Mouse (Mus musculus) CH12.LX (cell line): ENCODE data around the gene Spata3. TPM values are rescaled to one million over a fixed set of nuclear protein-coding genes. Genes with fewer than 3 reads are reported as not detected.

Source experiments
- DNase-seq: peaks from one replicate; pipeline ENCODE4 v3.0.0-alpha.2; 2013; ENCODE audit errors: extremely low read depth
- H3K27ac ChIP-seq: 2 replicates; pipeline ENCODE4 v1.5.1; 2012; ENCODE audit warnings: low read depth, mild to moderate bottlenecking, control low read depth, moderate library complexity; ENCODE audit not compliant: insufficient read depth
- H3K27me3 ChIP-seq: replicated peaks from 2 replicates; pipeline ENCODE3; 2012; ENCODE audit warnings: inconsistent platforms
- H3K36me3 ChIP-seq, 2 experiments: replicated peaks in 1 of 2; 2 replicates each; pipeline versions ENCODE3 to v1.6.1; 2012; ENCODE audit warnings: inconsistent platforms in 1 of 2, low read length in 1 of 2, mild to moderate bottlenecking in 1 of 2, mixed read lengths in 1 of 2, moderate library complexity in 1 of 2; ENCODE audit not compliant: control insufficient read depth in 1 of 2, insufficient read depth in 1 of 2
- H3K4me1 ChIP-seq, 2 experiments: 2 replicates each; pipeline ENCODE4 v1.6.1; 2012; ENCODE audit warnings: inconsistent platforms in 1 of 2, moderate library complexity in 1 of 2; ENCODE audit not compliant: insufficient read depth in 2 of 2, control insufficient read depth in 1 of 2
- H3K4me2 ChIP-seq: 2 replicates; pipeline ENCODE4 v1.6.1; 2012; ENCODE audit warnings: low read depth, mild to moderate bottlenecking, control low read depth; ENCODE audit not compliant: poor library complexity, insufficient read depth, severe bottlenecking
- H3K4me3 ChIP-seq, 3 experiments: fragments of 150-350 bp in 1 of 3; sonication (generic) in 1 of 3; replicated peaks in 1 of 3; 2 replicates each; pipeline versions ENCODE3 to v1.5.1; 2011 to 2012; ENCODE audit warnings: low read depth in 2 of 3, low read length in 2 of 3, mild to moderate bottlenecking in 2 of 3, moderate library complexity in 2 of 3, control low read depth in 1 of 3, improper control_type of control experiment in 1 of 3, inconsistent platforms in 1 of 3, mixed read lengths in 1 of 3; ENCODE audit not compliant: poor library complexity in 1 of 3
- H3K79me2 ChIP-seq: replicated peaks from 2 replicates; pipeline ENCODE4 v1.6.1; 2012; ENCODE audit warnings: mild to moderate bottlenecking, moderate library complexity; ENCODE audit not compliant: control insufficient read depth, poor library complexity, insufficient read depth, severe bottlenecking; ENCODE audit errors: extremely low read depth
- H3K9ac ChIP-seq: 2 replicates; pipeline ENCODE4 v1.6.1; 2012; ENCODE audit warnings: low read depth, mild to moderate bottlenecking, control low read depth, moderate library complexity; ENCODE audit not compliant: insufficient read depth
- H3K9me3 ChIP-seq: replicated peaks from 2 replicates; pipeline ENCODE3; 2012; ENCODE audit warnings: low read length, inconsistent platforms, mixed read lengths
- BHLHE40 ChIP-seq: IDR thresholded peaks from 2 replicates; pipeline ENCODE4 v1.6.1; 2011; ENCODE audit warnings: mild to moderate bottlenecking, low read depth, low read length, improper control_type of control experiment
- CHD1 ChIP-seq: IDR thresholded peaks from 2 replicates; pipeline ENCODE4 v1.6.1; 2012; ENCODE audit warnings: low read depth, low read length, improper control_type of control experiment, inconsistent platforms
- CHD2 ChIP-seq: IDR thresholded peaks from 2 replicates; pipeline ENCODE4 v1.6.1; 2011; ENCODE audit warnings: low read length, improper control_type of control experiment
- CTCF ChIP-seq, 2 experiments: IDR thresholded peaks in 1 of 2; conservative IDR thresholded peaks in 1 of 2; 2 replicates each; pipeline ENCODE4 v1.5.1; 2011 to 2012; ENCODE audit warnings: low read depth in 2 of 2, low read length in 2 of 2, improper control_type of control experiment in 1 of 2, inconsistent platforms in 1 of 2, mild to moderate bottlenecking in 1 of 2, moderate library complexity in 1 of 2
- E2F4 ChIP-seq: IDR thresholded peaks from 2 replicates; pipeline ENCODE4 v1.6.1; 2011; ENCODE audit warnings: low read depth, low read length, improper control_type of control experiment; ENCODE audit not compliant: insufficient replicate concordance
- EP300 ChIP-seq: IDR thresholded peaks from 2 replicates; pipeline ENCODE4 v1.6.1; 2011; ENCODE audit warnings: low read length, improper control_type of control experiment
- JUND ChIP-seq: conservative IDR thresholded peaks from 2 replicates; pipeline ENCODE4 v1.6.1; 2011; ENCODE audit warnings: low read depth, low read length, improper control_type of control experiment
- KAT2A ChIP-seq: IDR thresholded peaks from 2 replicates; pipeline ENCODE4 v1.6.1; 2012; ENCODE audit warnings: low read length, improper control_type of control experiment, inconsistent platforms; ENCODE audit not compliant: insufficient replicate concordance
- MAFK ChIP-seq: IDR thresholded peaks from 2 replicates; pipeline ENCODE4 v1.6.1; 2011; ENCODE audit warnings: low read length, improper control_type of control experiment; ENCODE audit not compliant: insufficient replicate concordance
- MAX ChIP-seq: IDR thresholded peaks from 2 replicates; pipeline ENCODE4 v1.6.1; 2011; ENCODE audit warnings: low read length, improper control_type of control experiment
- MAZ ChIP-seq: IDR thresholded peaks from 2 replicates; pipeline ENCODE4 v1.6.1; 2012; ENCODE audit warnings: low read depth, mild to moderate bottlenecking, inconsistent platforms, low read length, improper control_type of control experiment, moderate library complexity
- MEF2A ChIP-seq: IDR thresholded peaks from 2 replicates; pipeline ENCODE4 v1.6.1; 2014; ENCODE audit warnings: low read depth, mild to moderate bottlenecking, inconsistent platforms, low read length, improper control_type of control experiment, borderline replicate concordance
- MYC ChIP-seq: IDR thresholded peaks from 2 replicates; pipeline ENCODE4 v1.6.1; 2011; ENCODE audit warnings: low read depth, mild to moderate bottlenecking, improper control_type of control experiment, low read length
- NELFE ChIP-seq: IDR thresholded peaks from 2 replicates; pipeline ENCODE4 v1.6.1; 2011; ENCODE audit warnings: low read depth, low read length, improper control_type of control experiment
- NRF1 ChIP-seq: IDR thresholded peaks from 2 replicates; pipeline ENCODE4 v1.6.1; 2014; ENCODE audit warnings: low read depth, mild to moderate bottlenecking, inconsistent platforms, low read length, improper control_type of control experiment, moderate library complexity
- PAX5 ChIP-seq: IDR thresholded peaks from 2 replicates; pipeline ENCODE4 v1.6.1; 2012; ENCODE audit warnings: low read length, inconsistent platforms, mixed read lengths
- POLR2A ChIP-seq: IDR thresholded peaks from 2 replicates; pipeline ENCODE4 v1.6.1; 2011; ENCODE audit warnings: low read depth, mild to moderate bottlenecking, improper control_type of control experiment, low read length
- SIN3A ChIP-seq: IDR thresholded peaks from 2 replicates; pipeline ENCODE4 v1.6.1; 2012; ENCODE audit warnings: low read length, improper control_type of control experiment, inconsistent platforms
- SMC3 ChIP-seq: IDR thresholded peaks from 2 replicates; pipeline ENCODE4 v1.6.1; 2011; ENCODE audit warnings: low read depth, low read length, improper control_type of control experiment
- TCF12 ChIP-seq: IDR thresholded peaks from 2 replicates; pipeline ENCODE4 v1.6.1; 2014; ENCODE audit warnings: low read depth, mild to moderate bottlenecking, inconsistent platforms, low read length, improper control_type of control experiment
- USF1 ChIP-seq: IDR thresholded peaks from 2 replicates; pipeline ENCODE4 v1.6.1; 2014; ENCODE audit warnings: low read depth, mild to moderate bottlenecking, inconsistent platforms, low read length, improper control_type of control experiment
- ZC3H11A ChIP-seq: IDR thresholded peaks from 2 replicates; pipeline ENCODE4 v1.6.1; 2012; ENCODE audit warnings: low read depth, mild to moderate bottlenecking, inconsistent platforms, low read length, improper control_type of control experiment
- ZMIZ1 ChIP-seq: IDR thresholded peaks from 2 replicates; pipeline ENCODE4 v1.6.1; 2012; ENCODE audit warnings: low read depth, mild to moderate bottlenecking, inconsistent platforms, low read length, improper control_type of control experiment
- dilution Hi-C: fragments of 300-500 bp; cut with MboI; formaldehyde crosslinking; loops from 2 replicates; pipeline ENCODE4 v1.14.3; 2020; ENCODE audit warnings: low sequenced_read_pairs; ENCODE audit not compliant: extremely low pct_unique_long_range_greater_than_20kb, extremely low pct_ligation_motif_present
- in situ Hi-C: fragments of 300-500 bp; cut with MboI; formaldehyde crosslinking; loops from 3 replicates; pipeline ENCODE4 v1.14.3; 2019; ENCODE audit warnings: low sequenced_read_pairs, low pct_ligation_motif_present, low pct_unique_long_range_greater_than_20kb, mixed read lengths
- polyA plus RNA-seq: library from polyadenylated mRNA; unstranded; fragments of >175 nt; gene quantifications from 2 replicates; pipeline ENCODE4 v1.2.1, GENCODE M21; 2012; ENCODE audit warnings: low read depth; ENCODE audit not compliant: insufficient read length
- total RNA-seq, 2 experiments: library from RNA; depleted of rRNA; stranded (reverse); fragments of 300-350 nt in 1 of 2; fragments of >200 nt in 1 of 2; gene quantifications; 2 replicates each; pipeline ENCODE4 v1.2.3; 2012 to 2014

The Spata3 gene
- total and polyA plus RNA-seq, 3 experiments, result not detected

DNA sequence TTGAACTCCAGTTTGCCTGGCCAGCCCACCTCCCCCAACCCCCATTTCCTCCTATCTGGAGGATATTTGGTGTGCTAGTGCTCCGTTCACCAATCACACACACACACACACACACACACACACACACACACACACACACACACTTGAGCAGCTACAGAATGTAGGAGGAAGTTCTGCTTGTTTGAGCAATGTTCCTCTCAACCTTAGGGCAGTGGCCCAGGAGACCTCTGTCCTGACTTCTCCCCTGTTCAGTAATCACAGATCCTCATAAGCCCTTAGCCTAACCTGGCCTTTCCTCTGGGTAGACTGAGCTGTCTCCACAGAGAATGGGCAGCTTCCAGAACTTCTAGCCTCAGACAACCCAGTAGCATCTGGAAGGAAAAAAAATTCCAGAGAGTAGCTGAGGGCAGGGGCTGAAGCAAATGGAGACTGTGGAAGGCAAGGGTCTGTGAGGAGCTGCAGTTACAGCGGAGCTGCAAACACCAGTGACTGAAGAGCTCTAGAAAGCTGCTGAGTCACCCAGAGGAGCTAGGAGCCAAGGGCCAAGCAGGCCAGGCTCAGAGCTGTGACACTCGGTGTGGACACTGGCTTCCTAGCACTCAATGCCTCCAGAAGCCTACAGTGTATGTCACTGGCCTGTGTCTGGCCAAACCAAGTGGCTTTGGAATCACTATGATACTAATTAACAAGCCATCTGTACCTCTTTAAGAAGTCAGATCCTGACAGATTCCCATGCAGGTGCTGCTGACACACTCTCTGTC, 21.8 kb downstream of the Spata3 start:
- H3K27ac ChIP-seq, result no peak overlapping the region
- in situ Hi-C loops (no loop called here), dilution Hi-C loops (no loop called here)
- peaks cover 2 to 10% of the 10 kb centered on the region in 2 experiments; a peak in 3 of 4 replicates for H3K4me1 ChIP-seq
- TF ChIP-seq CHD1, result no peak
- TF ChIP-seq CTCF (conservative IDR thresholded peaks at IDR 0.05 in 1 of 2, IDR thresholded peaks at IDR 0.05 in 1 of 2; ENCODE audit: low read depth in 2 of 2, low read length in 2 of 2), result no peak
- no peak for TF ChIP-seq MYC
- no peak for TF ChIP-seq MEF2A
- TF ChIP-seq USF1, result no peak
- no peak for TF ChIP-seq TCF12
- TF ChIP-seq ZMIZ1, result no peak
- TF ChIP-seq PAX5, result no peak
- no peak for TF ChIP-seq E2F4
- no peak for TF ChIP-seq CHD2
- TF ChIP-seq MAX, result no peak
- TF ChIP-seq JUND, result no peak
- TF ChIP-seq SMC3, result no peak
- no peak for TF ChIP-seq SIN3A
- TF ChIP-seq NELFE, result no peak
- no peak for TF ChIP-seq NRF1
- TF ChIP-seq EP300, result no peak
- H3K79me2 ChIP-seq, result no peaks in the 10 kb centered on the region
- DNase-seq, result no peak
- H3K4me2 ChIP-seq, result no peak overlapping the region
- H3K4me3 ChIP-seq, result no peak overlapping the region
- peaks cover 11% of the 10 kb centered on the region for H3K9me3 ChIP-seq
- peaks cover 7% of the 10 kb centered on the region for H3K27me3 ChIP-seq
- H3K9ac ChIP-seq, result no peak overlapping the region
- no peaks in the 10 kb centered on the region for H3K36me3 ChIP-seq

- H3K27me3 ChIP-seq, result peaks cover 25% of the 10 kb centered on the region
- peaks cover 11% of the 10 kb centered on the region for H3K9me3 ChIP-seq
- H3K4me2 ChIP-seq, result no peak overlapping the region
- DNase-seq, result no peak
- dilution Hi-C loops, result no loop called here
- peaks cover 2 to 10% of the 10 kb centered on the region in 2 experiments; a peak in 3 of 4 replicates for H3K4me1 ChIP-seq
- in situ Hi-C loops, result no loop called here
- TF ChIP-seq MAFK (no peak), MYC (no peak), MEF2A (no peak), ZC3H11A (no peak), SIN3A (no peak), BHLHE40 (no peak), KAT2A (no peak), MAX (no peak), POLR2A (no peak), MAZ (no peak)
- no peak overlapping the region for H3K27ac ChIP-seq
- H3K36me3 ChIP-seq, result no peaks in the 10 kb centered on the region
- no peak overlapping the region for H3K9ac ChIP-seq
- no peak overlapping the region for H3K4me3 ChIP-seq
- no peaks in the 10 kb centered on the region for H3K79me2 ChIP-seq
These were observed 23.5 kb downstream of the Spata3 start for GRCm38 (mm10) chr1:86040131-86040530.
